In the genomic region with DNA sequence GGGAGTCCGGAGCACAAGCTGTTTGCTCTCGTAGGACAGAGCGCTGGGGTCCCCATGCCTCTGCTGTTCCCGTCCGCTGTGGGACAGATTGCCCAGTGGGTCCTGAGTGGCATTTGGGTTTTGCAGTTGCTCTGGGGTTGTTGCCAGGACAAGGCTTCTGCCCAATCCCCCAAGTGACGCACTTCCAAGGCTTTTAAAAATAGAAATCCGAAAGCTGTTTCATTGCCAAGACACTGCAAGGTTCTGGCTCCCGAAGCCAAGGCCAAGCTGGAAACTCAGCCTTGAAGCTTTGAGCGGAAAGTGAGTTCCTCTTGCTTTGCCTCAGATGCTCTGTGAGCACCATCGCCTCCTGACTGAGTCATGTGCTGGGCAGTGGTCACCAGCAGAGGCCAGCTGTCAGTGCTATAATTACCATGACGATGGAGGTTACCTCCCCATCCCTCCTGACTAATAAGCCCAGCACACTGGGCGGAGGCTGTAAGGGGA, we compare ENCODE assay signal across 9 mouse cellular contexts. TPM values are rescaled to one million over a fixed set of nuclear protein-coding genes. Genes with fewer than 3 reads are reported as not detected.
DNase-seq lines count a peak whose midpoint lies in the region; ATAC-seq and TF ChIP-seq lines count a peak whose summit lies in the region.
"Had no signal": no experiment of that assay in that cellular context is flagged by ENCODE, and none has a peak within 500 bp of the region (broad histone marks: within the 10 kb centered on the region; RNA-seq: fewer than 3 reads in every experiment).

No protein-coding gene starts in this region.

- TF ChIP-seq CTCF in hindbrain, postnatal 0 days (IDR thresholded peaks at IDR 0.05; ENCODE audit: low read depth), result no peak
- no peak for TF ChIP-seq CTCF in small intestine, adult 2 months (IDR thresholded peaks at IDR 0.05; ENCODE audit: extremely low read depth, insufficient read length, insufficient replicate concordance, low read depth, low read length)

- H3K9me3 ChIP-seq in forebrain, embryonic 16.5 days (ENCODE audit: control insufficient read depth, low read length), result no peaks in the 10 kb centered on the region
- no peaks in the 10 kb centered on the region for H3K9me3 ChIP-seq in forebrain, embryonic 11.5 days (ENCODE audit: control insufficient read depth, low read length)
- no peaks in the 10 kb centered on the region for H3K9me3 ChIP-seq in hindbrain, postnatal 0 days (ENCODE audit: low read length)

- peak; percentile 52; the same call in 1 of the 2 replicates for ATAC-seq in forebrain, embryonic 16.5 days
- ATAC-seq in forebrain, embryonic 11.5 days (replicated peaks; ENCODE audit: low FRiP score), result no peak
- peak; percentile 91 for ATAC-seq in hindbrain, postnatal 0 days
- no peak for ATAC-seq in erythroid progenitor cell, adult 5-6 weeks (replicated peaks; ENCODE audit: low FRiP score, poor library complexity, severe bottlenecking)

- H3K4me1 ChIP-seq in forebrain, embryonic 16.5 days (replicated peaks; ENCODE audit: control insufficient read depth, insufficient read depth, low read length), result peaks cover 4% of the 10 kb centered on the region
- no peaks in the 10 kb centered on the region for H3K4me1 ChIP-seq in forebrain, embryonic 11.5 days (replicated peaks; ENCODE audit: control insufficient read depth, insufficient read depth, low read length)
- peaks cover 10% of the 10 kb centered on the region; the same call in 1 of the 2 replicates for H3K4me1 ChIP-seq in hindbrain, postnatal 0 days (ENCODE audit: insufficient read depth, low read length)
- H3K4me1 ChIP-seq in small intestine, adult 2 months (ENCODE audit: control insufficient read depth, insufficient read depth, insufficient read length, low read length), result peaks cover 2% of the 10 kb centered on the region; the same call in 1 of the 2 replicates

- intact Hi-C loops in left cerebral cortex, postnatal 4 days (cut with DNase I), result no loop called here

- H3K4me3 ChIP-seq in forebrain, embryonic 16.5 days (replicated peaks; ENCODE audit: low read length), result no peak overlapping the region
- H3K4me3 ChIP-seq in forebrain, embryonic 11.5 days (ENCODE audit: low read depth, low read length), result no peak overlapping the region
- no peak overlapping the region for H3K4me3 ChIP-seq in hindbrain, postnatal 0 days (ENCODE audit: low read length)
- H3K4me3 ChIP-seq in small intestine, adult 2 months (ENCODE audit: low read depth, low read length), result no peak overlapping the region; the same call in 1 of the 2 replicates

- H3K27me3 ChIP-seq in forebrain, embryonic 16.5 days (replicated peaks; ENCODE audit: control insufficient read depth, insufficient read depth, low read length), result no peaks in the 10 kb centered on the region
- H3K27me3 ChIP-seq in forebrain, embryonic 11.5 days (ENCODE audit: control insufficient read depth, insufficient read depth, low read length), result no peaks in the 10 kb centered on the region
- H3K27me3 ChIP-seq in hindbrain, postnatal 0 days (ENCODE audit: insufficient read depth, low read length), result no peaks in the 10 kb centered on the region
- H3K27me3 ChIP-seq in small intestine, adult 2 months (ENCODE audit: control insufficient read depth, insufficient read depth, low read length), result no peaks in the 10 kb centered on the region

- DNase-seq in forebrain, embryonic 11.5 days (ENCODE audit: low spot score), result no peak
- DNase-seq in adrenal gland, adult 8-10 months, result peak; percentile 87
- peak; percentile 24 to 49 for DNase-seq in frontal cortex, postnatal 36 days (ENCODE audit: low spot score in 2 of 2)
- DNase-seq in hindbrain, postnatal 0 days (ENCODE audit: low spot score), result peak; percentile 87
- DNase-seq in left cerebral cortex, postnatal 4 days, result peak; percentile 84

- no peak overlapping the region for H3K9ac ChIP-seq in forebrain, embryonic 16.5 days (replicated peaks; ENCODE audit: low read depth, low read length)
- no peak overlapping the region for H3K9ac ChIP-seq in forebrain, embryonic 11.5 days (ENCODE audit: low read length)
- no peak overlapping the region for H3K9ac ChIP-seq in hindbrain, postnatal 0 days (replicated peaks; ENCODE audit: low read length)

- H3K4me2 ChIP-seq in forebrain, embryonic 16.5 days (ENCODE audit: low read length), result no peak overlapping the region
- H3K4me2 ChIP-seq in forebrain, embryonic 11.5 days (ENCODE audit: low read depth, low read length, severe bottlenecking), result no peak overlapping the region
- 0 out of 2 replicates have a peak overlapping the region, but pooled peaks have one; percentile 34 for H3K4me2 ChIP-seq in hindbrain, postnatal 0 days (ENCODE audit: low read depth, low read length)

- 66% methylated on average over 12 of the region's 12 CpGs for WGBS in forebrain, embryonic 16.5 days
- 84% methylated on average over 12 of the region's 12 CpGs for WGBS in forebrain, embryonic 11.5 days
- 33% methylated on average over 12 of the region's 12 CpGs for WGBS in hindbrain, postnatal 0 days
- WGBS in small intestine, adult 2 months, result 62% methylated on average over 12 of the region's 12 CpGs

- H3K36me3 ChIP-seq in forebrain, embryonic 16.5 days (ENCODE audit: control insufficient read depth, insufficient read depth), result no peaks in the 10 kb centered on the region
- no peaks in the 10 kb centered on the region for H3K36me3 ChIP-seq in forebrain, embryonic 11.5 days (ENCODE audit: control insufficient read depth, insufficient read depth, low read length)
- no peaks in the 10 kb centered on the region for H3K36me3 ChIP-seq in hindbrain, postnatal 0 days (ENCODE audit: insufficient read depth, low read length)
- H3K36me3 ChIP-seq in small intestine, adult 2 months (ENCODE audit: control insufficient read depth, insufficient read depth, low read length), result no peaks in the 10 kb centered on the region

- no peak for TF ChIP-seq POLR2A in small intestine, adult 2 months (IDR thresholded peaks at IDR 0.05; ENCODE audit: low read depth, low read length)

- no peak overlapping the region for H3K27ac ChIP-seq in forebrain, embryonic 16.5 days (ENCODE audit: low read length)
- no peak overlapping the region for H3K27ac ChIP-seq in forebrain, embryonic 11.5 days (ENCODE audit: low read depth, low read length)
- peak overlapping the region; percentile 69 for H3K27ac ChIP-seq in hindbrain, postnatal 0 days
- H3K27ac ChIP-seq in small intestine, adult 2 months (ENCODE audit: insufficient read depth, low read depth, low read length), result peak overlapping the region; percentile 53; the same call in 1 of the 2 replicates
- H3K27ac ChIP-seq: macrophage had no signal

RNA-seq across cellular contexts. Expression of a gene that starts 54.7 kb away (rescaled TPM):
- polyA plus RNA-seq in forebrain, embryonic 16.5 days (2015; fragmentation: Nextera tagmentation; extraction: Ambion mirVana), result 4.3 and 4.4 TPM in 2 replicates
- polyA plus RNA-seq in forebrain, embryonic 11.5 days (2014; fragmentation: Nextera tagmentation; extraction: Ambion mirVana), result 5.2 and 5.9 TPM in 2 replicates
- 100 to 1,000 TPM in 1 of 4 experiments, 10 to 100 TPM in 3; 90.0 to 142 (median 93.2) TPM for total RNA-seq in adrenal gland, adult 8-10 months (2022)
- total RNA-seq in hindbrain, postnatal 0 days (2014; rRNA removed), result 7.6 and 9.8 TPM in 2 replicates
- polyA plus RNA-seq in hindbrain, postnatal 0 days (2015; fragmentation: Nextera tagmentation; extraction: Ambion mirVana), result 7.2 and 7.6 TPM in 2 replicates
- 10 to 100 TPM in 1 of 2 experiments, 1 to 10 TPM in 1; 9.9 to 10.9 TPM for total RNA-seq in left cerebral cortex, postnatal 4 days (2021)
- polyA plus RNA-seq in small intestine, adult 2 months (2012; rRNA removed), result 1.0 and 2.0 TPM in 2 replicates
- not detected in 2 replicates for total RNA-seq in erythroid progenitor cell, adult 5-6 weeks (2015; ENCODE audit: low replicate concordance)
- not detected in 2 replicates for total RNA-seq in erythroid progenitor cell, adult 5-6 weeks (2017; ENCODE audit: low replicate concordance)

Comparison
In these comparisons a context has a peak if more than half of its experiments do, and no peak if none do; other contexts are left out.
1. ATAC-seq: peak in forebrain, embryonic 16.5 days (single experiment) and hindbrain, postnatal 0 days (single experiment); none in forebrain, embryonic 11.5 days (single experiment) and erythroid progenitor cell, adult 5-6 weeks (single experiment).
2. H3K27ac ChIP-seq: peak in hindbrain, postnatal 0 days (single experiment) and small intestine, adult 2 months (single experiment); none in forebrain, embryonic 16.5 days (single experiment) and forebrain, embryonic 11.5 days (single experiment).